Comparison of ENCODE assay signal across 7 mouse cellular contexts in genomic region chr3:88082663-88083062, GRCm38 (mm10). TPM values are rescaled to one million over a fixed set of nuclear protein-coding genes. Genes with fewer than 3 reads are reported as not detected.
DNase-seq lines count a peak whose midpoint lies in the region; ATAC-seq and TF ChIP-seq lines count a peak whose summit lies in the region.

No protein-coding gene starts in this region.

- H3K27me3 ChIP-seq in embryonic facial prominence, embryonic 10.5 days (replicated peaks; ENCODE audit: low read depth, poor library complexity, severe bottlenecking), result no peaks in the 10 kb centered on the region
- H3K27me3 ChIP-seq in hindbrain, embryonic 10.5 days (ENCODE audit: insufficient read depth, poor library complexity, severe bottlenecking), result peaks cover 3% of the 10 kb centered on the region; the same call in 1 of the 2 replicates
- H3K27me3 ChIP-seq in lung, postnatal 0 days (replicated peaks; ENCODE audit: insufficient read depth, low read length), result no peaks in the 10 kb centered on the region

- H3K4me1 ChIP-seq in embryonic facial prominence, embryonic 10.5 days, result peaks cover 18% of the 10 kb centered on the region
- H3K4me1 ChIP-seq in hindbrain, embryonic 10.5 days (replicated peaks), result peaks cover 21% of the 10 kb centered on the region
- H3K4me1 ChIP-seq in lung, postnatal 0 days (ENCODE audit: insufficient read depth, low read depth, low read length), result peaks cover 6% of the 10 kb centered on the region; the same call in 1 of the 2 replicates

- peak; percentile 75 for ATAC-seq in lung, postnatal 0 days

- DNase-seq in MEL-GATA-1-ER (ENCODE audit: extremely low read depth, low read depth), result peak; percentile 55
- no peak for DNase-seq in embryonic facial prominence, embryonic 10.5 days (ENCODE audit: low spot score)
- DNase-seq in hindbrain, embryonic 10.5 days (ENCODE audit: low spot score), result no peak
- DNase-seq in lung, postnatal 0 days (ENCODE audit: low spot score), result peak; percentile 86
- DNase-seq in yolk sac, embryonic 10.5 days (ENCODE audit: low spot score), result peak; percentile 28
- no peak for DNase-seq in frontal cortex, postnatal 10 days (ENCODE audit: low spot score in 2 of 2)
- DNase-seq in frontal cortex, postnatal 14 days (ENCODE audit: low spot score in 2 of 2), result no peak

- H3K4me3 ChIP-seq in embryonic facial prominence, embryonic 10.5 days, result peak overlapping the region; percentile 81
- H3K4me3 ChIP-seq in hindbrain, embryonic 10.5 days, result peak overlapping the region; percentile 69
- H3K4me3 ChIP-seq in lung, postnatal 0 days (ENCODE audit: low read depth, low read length), result peak overlapping the region; percentile 44; the same call in 1 of the 2 replicates

- TF ChIP-seq CTCF in lung, postnatal 0 days (IDR thresholded peaks at IDR 0.05), result no peak

- H3K36me3 ChIP-seq in embryonic facial prominence, embryonic 10.5 days (replicated peaks), result peaks cover 41% of the 10 kb centered on the region
- peaks cover 36% of the 10 kb centered on the region for H3K36me3 ChIP-seq in hindbrain, embryonic 10.5 days
- H3K36me3 ChIP-seq in lung, postnatal 0 days (ENCODE audit: insufficient read depth, low read length), result no peaks in the 10 kb centered on the region

- H3K4me2 ChIP-seq in lung, postnatal 0 days (replicated peaks; ENCODE audit: low read depth, low read length), result peak overlapping the region; percentile 83; the same call in 1 of the 2 replicates

- WGBS in embryonic facial prominence, embryonic 10.5 days, result 27% methylated on average over 4 of the region's 4 CpGs
- 30% methylated on average over 4 of the region's 4 CpGs for WGBS in hindbrain, embryonic 10.5 days
- WGBS in lung, postnatal 0 days, result 2% methylated on average over 4 of the region's 4 CpGs

- TF ChIP-seq EP300 in lung, postnatal 0 days (IDR thresholded peaks at IDR 0.05), result peak; percentile 71

- H3K9me3 ChIP-seq in embryonic facial prominence, embryonic 10.5 days, result no peaks in the 10 kb centered on the region
- no peaks in the 10 kb centered on the region for H3K9me3 ChIP-seq in hindbrain, embryonic 10.5 days
- no peaks in the 10 kb centered on the region for H3K9me3 ChIP-seq in lung, postnatal 0 days (ENCODE audit: low read length)

- H3K27ac ChIP-seq in embryonic facial prominence, embryonic 10.5 days (replicated peaks), result peak overlapping the region; percentile 82
- no peak overlapping the region for H3K27ac ChIP-seq in hindbrain, embryonic 10.5 days
- H3K27ac ChIP-seq in lung, postnatal 0 days (ENCODE audit: low read length), result no peak overlapping the region

- no peak overlapping the region for H3K9ac ChIP-seq in lung, postnatal 0 days (replicated peaks; ENCODE audit: low read depth)

RNA-seq across cellular contexts. Expression of gene Iqgap3, which starts 0.9 kb away (rescaled TPM):
- polyA plus RNA-seq in embryonic facial prominence, embryonic 10.5 days (2016; fragmentation: Nextera tagmentation; extraction: Ambion mirVana), result 27.3 and 28.2 TPM in 2 replicates
- 19.5 and 24.3 TPM in 2 replicates for polyA plus RNA-seq in hindbrain, embryonic 10.5 days (2016; fragmentation: Nextera tagmentation; extraction: Ambion mirVana)
- polyA plus RNA-seq in lung, postnatal 0 days (2015; fragmentation: Nextera tagmentation; extraction: Ambion mirVana), result 0.92 and 1.6 TPM in 2 replicates

RNA-seq across cellular contexts. Expression of gene Ttc24, which starts 4.6 kb away (rescaled TPM):
- 0.09 and 0.24 TPM in 2 replicates for polyA plus RNA-seq in embryonic facial prominence, embryonic 10.5 days (2016; fragmentation: Nextera tagmentation; extraction: Ambion mirVana)
- polyA plus RNA-seq in hindbrain, embryonic 10.5 days (2016; fragmentation: Nextera tagmentation; extraction: Ambion mirVana), result 0.09 TPM in 1 of 2 replicates, not detected in the other
- polyA plus RNA-seq in lung, postnatal 0 days (2015; fragmentation: Nextera tagmentation; extraction: Ambion mirVana), result not detected in 2 replicates

RNA-seq across cellular contexts. Expression of gene Naxe, which starts 24.4 kb away (rescaled TPM):
- 126 and 145 TPM in 2 replicates for polyA plus RNA-seq in embryonic facial prominence, embryonic 10.5 days (2016; fragmentation: Nextera tagmentation; extraction: Ambion mirVana)
- polyA plus RNA-seq in hindbrain, embryonic 10.5 days (2016; fragmentation: Nextera tagmentation; extraction: Ambion mirVana), result 125 and 142 TPM in 2 replicates
- polyA plus RNA-seq in lung, postnatal 0 days (2015; fragmentation: Nextera tagmentation; extraction: Ambion mirVana), result 180 and 186 TPM in 2 replicates

RNA-seq across cellular contexts. Expression of gene Gpatch4, which starts 39.8 kb away (rescaled TPM):
- 52.2 and 52.4 TPM in 2 replicates for polyA plus RNA-seq in embryonic facial prominence, embryonic 10.5 days (2016; fragmentation: Nextera tagmentation; extraction: Ambion mirVana)
- polyA plus RNA-seq in hindbrain, embryonic 10.5 days (2016; fragmentation: Nextera tagmentation; extraction: Ambion mirVana), result 34.2 and 49.2 TPM in 2 replicates
- 8.0 and 10.8 TPM in 2 replicates for polyA plus RNA-seq in lung, postnatal 0 days (2015; fragmentation: Nextera tagmentation; extraction: Ambion mirVana)

RNA-seq across cellular contexts. Expression of gene Hapln2, which starts 55.3 kb away (rescaled TPM):
- not detected in 2 replicates for polyA plus RNA-seq in embryonic facial prominence, embryonic 10.5 days (2016; fragmentation: Nextera tagmentation; extraction: Ambion mirVana)
- 0.11 and 0.14 TPM in 2 replicates for polyA plus RNA-seq in hindbrain, embryonic 10.5 days (2016; fragmentation: Nextera tagmentation; extraction: Ambion mirVana)
- not detected in 2 replicates for polyA plus RNA-seq in lung, postnatal 0 days (2015; fragmentation: Nextera tagmentation; extraction: Ambion mirVana)

Comparison
In these comparisons a context has a peak if more than half of its experiments do, and no peak if none do; other contexts are left out.
1. DNase-seq: peak in MEL-GATA-1-ER (single experiment), lung, postnatal 0 days (single experiment) and yolk sac, embryonic 10.5 days (single experiment); none in embryonic facial prominence, embryonic 10.5 days (single experiment), hindbrain, embryonic 10.5 days (single experiment), frontal cortex, postnatal 10 days (0 of 2) and frontal cortex, postnatal 14 days (0 of 2).
2. Peak in every context shown above with its lines, with median percentiles within 50 percentile points of each other: H3K4me3 ChIP-seq.